Mouse (Mus musculus): ENCODE results near the gene Slc4a11.

GRCm38 (mm10) chr2:130655660-130656339, 41.5 kb downstream of the Slc4a11 start:
- TF ChIP-seq POLR2A (IDR thresholded peaks at IDR 0.05; ENCODE audit: control insufficient read depth, extremely low read depth, insufficient read depth, low read length, poor library complexity) (no peak), CTCF (IDR thresholded peaks at IDR 0.05; ENCODE audit: borderline replicate concordance, control insufficient read depth, extremely low read depth, insufficient read depth, low read length, poor library complexity) (no peak)

Measured in thymus, adult 2 months (tissue).